In the genomic region with DNA sequence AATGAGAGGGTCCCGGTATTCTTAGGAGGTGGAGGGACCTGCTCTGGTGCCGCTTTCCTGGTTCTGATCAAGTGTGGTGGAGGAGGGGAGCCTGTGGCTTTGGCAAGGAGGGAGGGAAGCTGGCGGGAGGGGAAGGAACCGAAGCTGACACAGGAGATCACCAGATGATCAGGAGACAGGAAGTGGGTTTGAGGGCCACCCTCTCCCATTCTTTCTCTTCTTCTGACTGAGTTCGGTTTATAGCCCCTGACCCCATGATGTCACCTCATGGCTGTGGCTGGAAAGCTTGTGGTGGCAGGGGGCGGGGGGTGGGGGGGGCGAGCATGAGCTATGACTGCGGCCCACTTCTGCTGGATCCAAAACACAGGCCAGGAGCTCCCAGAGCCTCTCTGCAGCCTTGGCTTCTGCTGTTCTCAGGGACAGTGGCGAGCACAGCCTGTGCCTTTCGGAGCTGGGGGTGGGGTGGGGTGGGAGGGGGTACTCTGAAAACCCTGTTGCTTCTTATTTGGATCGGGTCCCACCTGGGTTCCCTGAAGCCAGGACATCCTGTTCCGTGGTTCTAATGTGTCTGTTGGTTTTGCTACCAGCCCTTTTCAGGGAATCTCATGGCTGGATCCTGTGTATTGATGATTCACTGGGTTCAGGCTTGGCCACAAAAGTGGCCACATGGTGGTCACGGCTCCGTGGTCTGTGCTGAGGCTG, we compare ENCODE assay signal across 12 mouse cellular contexts.
DNase-seq lines count a peak whose midpoint lies in the region; ATAC-seq and TF ChIP-seq lines count a peak whose summit lies in the region.
"Had no signal": no experiment of that assay in that cellular context is flagged by ENCODE, and none has a peak within 500 bp of the region (broad histone marks: within the 10 kb centered on the region; RNA-seq: fewer than 3 reads in every experiment).

No protein-coding gene starts in this region.

- 76% methylated on average over 14 of the region's 14 CpGs for WGBS in limb, embryonic 10.5 days
- 75% methylated on average over 14 of the region's 14 CpGs for WGBS in midbrain, embryonic 15.5 days

- H3K27ac ChIP-seq in layer of hippocampus, adult 2 months = no peak overlapping the region
- H3K27ac ChIP-seq in limb, embryonic 10.5 days = no peak overlapping the region
- H3K27ac ChIP-seq in midbrain, embryonic 15.5 days = no peak overlapping the region
- H3K27ac ChIP-seq: liver, embryonic 15.5 days; neural tube, embryonic 12.5 days had no signal

- no peaks in the 10 kb centered on the region for H3K79me2 ChIP-seq in myocyte (ENCODE audit: control insufficient read depth, insufficient read depth)

- no peaks in the 10 kb centered on the region for H3K27me3 ChIP-seq in myocyte (ENCODE audit: control insufficient read depth, insufficient read depth, insufficient read length)
- H3K27me3 ChIP-seq in limb, embryonic 10.5 days (ENCODE audit: low read depth, poor library complexity, severe bottlenecking) = no peaks in the 10 kb centered on the region
- H3K27me3 ChIP-seq in midbrain, embryonic 15.5 days (replicated peaks) = no peaks in the 10 kb centered on the region
- H3K27me3 ChIP-seq: neural tube, embryonic 12.5 days had no signal

- H3K9ac ChIP-seq in midbrain, embryonic 15.5 days = no peak overlapping the region
- H3K9ac ChIP-seq: liver, embryonic 15.5 days; neural tube, embryonic 12.5 days had no signal

- TF ChIP-seq POLR2A in myocyte (IDR thresholded peaks at IDR 0.05; ENCODE audit: insufficient read length, low read depth) = no peak

- H3K4me1 ChIP-seq in limb, embryonic 10.5 days = peaks cover 32% of the 10 kb centered on the region
- H3K4me1 ChIP-seq in midbrain, embryonic 15.5 days = no peaks in the 10 kb centered on the region
- H3K4me1 ChIP-seq: liver, embryonic 15.5 days had no signal

- DNase-seq in layer of hippocampus, adult 9-11 months = peak; percentile 74
- DNase-seq in layer of hippocampus, adult 2 months (ENCODE audit: low spot score in 2 of 2) = no peak
- peak; percentile 49 for DNase-seq in Muller cell, postnatal 12 days (ENCODE audit: inconsistent ontology term)
- DNase-seq in limb, embryonic 10.5 days (ENCODE audit: low spot score) = no peak
- DNase-seq: heart, postnatal 14 days; spleen, adult 18-20 months had no signal

- H3K4me3 ChIP-seq in layer of hippocampus, adult 2 months = no peak overlapping the region
- no peak overlapping the region for H3K4me3 ChIP-seq in myocyte
- no peak overlapping the region for H3K4me3 ChIP-seq in limb, embryonic 10.5 days
- H3K4me3 ChIP-seq in midbrain, embryonic 15.5 days = no peak overlapping the region
- H3K4me3 ChIP-seq: liver, embryonic 15.5 days; neural tube, embryonic 12.5 days had no signal

- H3K4me2 ChIP-seq in myocyte (ENCODE audit: low read depth) = peak overlapping the region; percentile 57
- H3K4me2 ChIP-seq in midbrain, embryonic 15.5 days = no peak overlapping the region
- H3K4me2 ChIP-seq: liver, embryonic 15.5 days; neural tube, embryonic 12.5 days had no signal

- ATAC-seq in granulocyte monocyte progenitor cell, adult 5-6 weeks (replicated peaks; ENCODE audit: poor library complexity, severe bottlenecking) = peak; percentile 77
- no peak for ATAC-seq in midbrain, embryonic 15.5 days (replicated peaks)
- ATAC-seq: activated CD4-positive, CD25-positive, alpha-beta regulatory T cell, adult 4 months had no signal

- H3K9me3 ChIP-seq in limb, embryonic 10.5 days (replicated peaks) = no peaks in the 10 kb centered on the region
- H3K9me3 ChIP-seq in midbrain, embryonic 15.5 days = no peaks in the 10 kb centered on the region
- H3K9me3 ChIP-seq: liver, embryonic 15.5 days; neural tube, embryonic 12.5 days had no signal

- H3K36me3 ChIP-seq in myocyte (ENCODE audit: control insufficient read depth, insufficient read depth) = no peaks in the 10 kb centered on the region
- H3K36me3 ChIP-seq in limb, embryonic 10.5 days = no peaks in the 10 kb centered on the region
- no peaks in the 10 kb centered on the region for H3K36me3 ChIP-seq in midbrain, embryonic 15.5 days (replicated peaks)
- H3K36me3 ChIP-seq: liver, embryonic 15.5 days; neural tube, embryonic 12.5 days had no signal

- TF ChIP-seq CTCF in layer of hippocampus, adult 2 months (conservative IDR thresholded peaks at IDR 0.05) = no peak

- H3ac ChIP-seq in myocyte (ENCODE audit: control insufficient read depth, insufficient read length) = no peak overlapping the region

TF ChIP-seq in myocyte, 11 proteins besides CTCF, POLR2A, EP300 and RAD21:
- peak; percentile 40 for TF ChIP-seq TCF12 (IDR thresholded peaks at IDR 0.05; ENCODE audit: insufficient read depth, poor library complexity, severe bottlenecking)
- no peak for TF ChIP-seq MYOD1 (IDR thresholded peaks at IDR 0.05; ENCODE audit: control insufficient read depth in 1 of 3, insufficient read length in 2 of 3, low read depth in 2 of 3)
- TF ChIP-seq TCF3 (IDR thresholded peaks at IDR 0.05; ENCODE audit: insufficient read length, low read depth) = no peak
- no peak for TF ChIP-seq POLR2AphosphoS2 (IDR thresholded peaks at IDR 0.05; ENCODE audit: insufficient read length, low read depth)
- no peak for TF ChIP-seq MAX (IDR thresholded peaks at IDR 0.05; ENCODE audit: low read depth)
- no peak for TF ChIP-seq SRF (IDR thresholded peaks at IDR 0.05; ENCODE audit: control insufficient read depth, insufficient read length, low read depth)

Comparison
In these comparisons a context has a peak if more than half of its experiments do, and no peak if none do; other contexts are left out.
1. DNase-seq: peak in layer of hippocampus, adult 9-11 months (single experiment) and Muller cell, postnatal 12 days (single experiment); none in layer of hippocampus, adult 2 months (0 of 2) and limb, embryonic 10.5 days (single experiment).